Mouse (Mus musculus) thymus, postnatal 25 days (tissue): ENCODE results near the gene Cog4.
A peak's percentile ranks its signal among the peaks of the same experiment; 100 is the strongest.
"Not testable (repeated sequence)": the region's sequence is repeated elsewhere in the genome, so short reads cannot be mapped to it uniquely, and the experiment has no call there.

Experiments
- DNase-seq: peaks from one replicate; pipeline ENCODE4 v3.0.0; 2022

Gene Cog4

DNA sequence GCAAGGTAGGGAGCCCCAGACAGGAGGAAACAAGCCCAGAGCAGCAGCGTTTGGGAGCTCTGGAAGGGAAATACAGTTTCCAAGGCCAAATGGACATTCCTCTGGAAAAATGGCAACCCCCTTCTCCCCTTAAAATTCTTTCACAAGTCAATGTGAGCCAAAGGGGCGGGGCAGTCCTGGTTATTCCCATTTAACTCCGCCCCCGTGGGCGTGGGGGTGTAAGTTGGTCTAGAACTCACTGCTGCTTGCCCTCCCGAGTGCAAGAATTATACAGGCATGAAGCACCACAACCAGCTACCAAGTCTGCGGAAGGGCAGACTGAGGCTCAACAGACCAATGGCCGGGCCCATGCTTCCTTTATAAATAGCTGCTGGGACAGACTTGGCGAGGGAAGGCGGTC is 48.5 kb downstream of the Cog4 start:
- DNase-seq = no peak

DNA sequence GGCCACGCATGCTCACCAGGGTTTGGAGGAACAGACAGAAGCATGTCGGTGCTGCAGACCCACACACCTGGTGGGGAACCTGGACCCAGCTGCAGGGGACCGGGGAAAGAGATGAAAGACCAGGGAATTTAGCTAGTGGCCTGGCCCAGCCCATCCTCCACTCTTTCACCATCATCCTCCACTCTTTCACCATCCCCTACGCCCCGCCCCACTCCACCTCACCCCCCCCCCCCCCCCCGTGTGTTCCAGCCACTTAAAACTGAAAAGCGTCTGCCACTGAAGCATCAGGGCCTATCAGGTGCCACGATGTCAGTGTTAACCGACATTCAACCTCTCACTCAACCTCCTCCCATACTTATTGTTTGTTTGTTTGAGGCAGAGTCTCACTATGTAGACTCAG is 48.9 kb downstream of the Cog4 start:
- no peak for DNase-seq

- no peak for DNase-seq
These were observed 49.4 kb downstream of the Cog4 start for GRCm38 (mm10) chr8:110895812-110896211.

DNA sequence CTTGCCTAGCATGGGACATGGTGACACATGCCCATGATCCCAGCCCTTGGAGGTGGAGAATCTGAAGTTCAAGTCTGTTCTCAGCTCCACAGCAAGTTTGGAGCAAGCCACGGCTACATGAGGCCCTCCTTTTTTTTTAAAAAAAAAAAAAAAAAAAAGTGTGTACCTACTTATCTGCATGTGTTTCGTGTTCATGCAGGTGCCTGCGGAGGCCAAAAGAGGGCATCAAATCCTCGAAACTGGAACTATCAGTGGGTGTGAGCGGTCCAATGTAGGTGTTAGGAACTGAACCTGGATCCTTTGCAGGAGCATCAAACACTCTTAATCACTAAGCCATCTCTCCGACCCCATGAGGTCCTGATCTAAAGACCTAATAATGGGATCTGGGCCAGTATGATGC is 51.1 kb downstream of the Cog4 start:
- no peak for DNase-seq

DNA sequence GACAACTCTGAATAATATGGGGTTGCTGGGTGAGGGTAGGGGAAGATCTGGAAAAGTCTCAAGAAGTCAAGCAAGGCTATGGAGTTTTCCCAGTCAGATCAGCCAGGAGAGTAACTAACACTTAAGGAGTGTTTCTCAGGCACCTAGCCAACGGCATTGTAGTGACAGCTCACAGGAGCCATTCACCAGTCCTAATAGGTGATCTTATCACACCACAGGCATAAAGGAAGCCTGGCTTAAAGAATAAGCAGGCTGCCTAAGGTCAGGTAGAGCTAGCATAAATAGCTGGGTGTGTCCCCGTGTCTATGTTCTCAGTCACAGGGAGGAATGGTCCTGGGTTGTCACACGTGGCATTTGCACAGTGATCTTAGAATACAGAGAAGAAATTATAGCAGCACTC is 54.7 kb downstream of the Cog4 start:
- DNase-seq = no peak

GRCm38 (mm10) chr8:110901839-110902578 is 55.6 kb downstream of the Cog4 start, which contains the start of gene Fuk:
TSS of gene Fuk (minus strand) at chr8:110902488.
- DNase-seq = peak; percentile 87

- DNase-seq = no peak
These were observed 56.2 kb downstream of the Cog4 start for GRCm38 (mm10) chr8:110902579-110902965.

DNA sequence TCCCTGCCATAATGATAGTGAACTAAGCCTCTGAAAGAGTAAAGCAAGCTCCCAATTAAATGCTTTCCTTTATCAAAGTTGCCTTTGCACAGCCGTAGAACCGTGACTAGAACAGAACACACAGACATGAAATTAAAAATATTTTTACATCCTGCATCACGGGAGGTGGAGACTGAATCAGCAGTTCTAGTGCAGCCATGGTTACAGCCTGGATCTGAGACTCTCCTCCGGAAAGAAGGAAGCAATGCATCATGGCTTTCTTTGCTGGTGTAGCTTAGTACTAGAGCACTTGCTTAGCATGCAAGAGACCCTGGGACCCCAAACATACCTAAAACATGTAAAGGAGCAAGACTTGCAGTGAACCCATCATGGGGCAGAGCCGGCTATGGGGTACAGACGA is 59.0 kb downstream of the Cog4 start:
- DNase-seq = no peak

GRCm38 (mm10) chr8:110906682-110907081 is 60.3 kb downstream of the Cog4 start:
- DNase-seq = no peak

DNA sequence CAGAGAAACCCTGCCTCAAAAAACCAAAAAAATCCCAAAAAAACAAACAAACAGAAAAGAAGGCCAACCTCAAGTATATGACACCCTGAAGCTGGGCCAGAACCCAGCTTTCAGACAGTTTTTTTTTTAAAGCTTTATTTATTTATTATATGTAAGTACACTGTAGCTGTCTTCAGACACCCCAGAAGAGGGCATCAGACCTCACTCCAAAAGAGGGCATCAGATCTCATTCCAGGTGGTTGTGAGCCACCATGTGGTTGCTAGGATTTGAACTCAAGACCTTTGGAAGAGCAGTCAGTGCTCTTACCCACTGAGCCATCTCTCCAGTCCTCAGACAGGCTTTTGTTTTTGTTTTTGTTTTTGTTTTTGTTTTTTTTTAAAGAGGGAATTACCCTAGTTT is 63.5 kb downstream of the Cog4 start:
- DNase-seq = not testable (repeated sequence)

DNA sequence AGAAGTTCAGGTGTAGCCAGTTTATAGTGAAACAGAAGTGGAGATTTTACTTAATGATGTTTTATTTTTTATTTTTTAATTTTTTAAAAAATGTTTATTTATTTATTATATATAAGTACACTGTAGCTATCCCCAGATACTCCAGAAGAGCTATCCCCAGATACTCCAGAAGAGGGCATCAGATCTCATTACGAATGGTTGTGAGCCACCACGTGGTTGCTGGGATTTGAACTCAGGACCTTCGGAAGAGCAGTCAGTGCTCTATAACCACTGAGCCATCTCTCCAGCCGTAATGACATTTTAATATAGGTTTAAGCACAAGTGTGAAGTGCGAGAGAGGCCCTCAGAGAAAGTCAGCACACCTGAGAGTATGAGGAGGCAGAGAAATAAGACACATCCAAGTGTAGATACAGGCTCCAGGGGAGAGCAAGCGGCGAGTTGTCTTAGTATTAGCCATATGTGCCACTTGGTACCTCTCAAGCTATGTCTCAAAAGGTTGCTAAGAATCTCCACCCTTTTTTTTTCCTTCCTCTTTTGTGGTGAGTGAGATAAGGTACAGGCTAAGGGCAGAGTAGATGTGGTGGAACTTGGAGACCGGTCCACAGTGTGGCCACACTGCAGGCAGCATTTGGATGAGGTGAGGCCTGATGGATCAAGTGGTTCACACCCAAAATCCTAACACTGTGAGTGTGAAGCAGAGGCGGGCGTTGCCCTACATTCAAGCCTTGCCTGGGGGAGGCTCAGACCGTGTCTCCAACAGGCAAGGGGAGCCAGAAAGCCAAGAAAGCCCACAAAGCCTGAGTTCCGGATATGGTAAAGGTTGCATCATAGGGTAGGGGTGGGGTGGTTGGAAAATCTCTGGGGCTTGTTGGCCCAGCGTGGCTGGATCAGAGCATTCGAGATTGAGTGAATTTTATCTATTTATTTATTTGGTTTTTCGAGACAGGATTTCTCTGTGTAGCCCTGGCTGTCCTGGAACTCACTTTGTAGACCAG is 65.5 kb downstream of the Cog4 start:
- no peak for DNase-seq

DNA sequence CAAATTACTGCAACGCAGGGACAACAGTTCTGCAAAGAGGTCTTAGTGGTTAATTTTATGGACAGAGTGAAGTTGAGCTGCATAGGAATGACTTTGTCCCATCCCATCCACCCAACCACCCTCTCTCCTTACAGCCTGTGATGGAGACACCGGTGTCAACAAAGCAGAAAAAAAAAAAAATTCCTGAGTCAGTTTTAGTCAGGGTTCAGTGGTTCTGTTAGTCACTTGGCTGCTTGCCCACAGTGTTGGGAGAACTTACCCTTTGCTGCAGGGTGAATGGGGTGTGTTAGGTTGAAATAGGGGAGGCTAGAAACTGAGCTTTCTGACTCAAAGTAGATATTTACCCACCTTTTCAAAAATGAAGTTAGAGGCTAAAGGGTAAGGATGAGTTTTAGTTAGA is 71.0 kb downstream of the Cog4 start:
- DNase-seq = no peak

GRCm38 (mm10) chr8:110918027-110918426 is 71.6 kb downstream of the Cog4 start:
- DNase-seq = no peak

DNA sequence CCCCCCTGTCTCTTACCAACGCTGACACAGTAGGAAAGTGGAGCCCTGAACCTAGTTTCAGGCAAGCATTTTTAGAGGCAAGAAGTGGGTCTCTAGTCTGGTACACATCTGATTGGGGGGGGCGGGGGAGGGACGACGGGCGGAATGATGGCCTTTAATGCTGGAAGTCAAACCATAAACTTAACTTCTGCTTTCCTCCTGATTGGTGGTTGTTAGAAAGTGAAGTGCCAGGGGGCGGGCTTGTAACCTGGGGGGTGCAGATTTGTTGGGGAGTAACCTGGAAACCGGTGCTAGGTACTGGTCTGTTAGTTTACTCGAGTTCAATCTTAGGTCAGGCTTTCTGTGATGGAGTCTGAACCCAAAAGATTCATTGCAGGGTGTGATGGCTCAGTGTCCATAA is 72.1 kb downstream of the Cog4 start:
- no peak for DNase-seq

GRCm38 (mm10) chr8:110919341-110920031 is 73.1 kb downstream of the Cog4 start, which contains the start of gene St3gal2:
TSS of gene St3gal2 (plus strand) at chr8:110919922.
- peak; percentile 84 for DNase-seq

DNA sequence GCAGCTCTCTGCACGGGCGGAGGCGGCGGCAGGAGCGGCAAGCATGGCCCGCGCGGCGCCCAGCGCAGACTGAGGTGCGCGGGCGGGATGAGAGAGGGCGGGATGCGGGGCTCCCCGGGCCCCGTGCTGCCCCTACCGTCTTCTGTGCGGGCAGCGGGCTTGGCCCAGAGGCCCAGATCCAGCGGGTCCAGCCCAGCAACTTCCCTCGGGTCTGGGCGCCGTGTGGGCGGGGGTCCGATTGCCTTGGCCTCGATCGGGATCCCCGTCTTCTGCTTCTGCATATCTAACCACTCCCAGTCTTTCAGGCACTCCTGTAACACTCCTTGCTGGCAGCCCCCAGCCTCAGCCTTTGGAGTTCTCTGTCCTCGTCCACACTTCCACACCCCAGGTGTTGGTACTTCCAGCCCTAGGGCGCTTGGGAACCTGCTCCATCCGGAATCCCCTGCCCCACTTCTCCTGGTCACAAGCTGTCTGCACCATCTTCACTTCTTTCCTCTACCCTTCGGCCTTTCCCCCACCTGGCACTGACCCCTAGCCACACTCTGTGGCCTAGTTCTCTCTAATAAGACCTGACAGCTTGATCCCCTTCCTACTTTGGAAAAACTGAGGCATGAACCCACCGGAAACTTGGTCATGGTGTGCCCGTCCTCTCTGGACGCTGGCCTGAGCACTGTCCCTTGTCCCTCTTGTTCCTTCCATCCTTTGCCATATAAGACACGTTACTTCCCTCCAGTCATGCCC is 73.8 kb downstream of the Cog4 start:
- DNase-seq = no peak

DNA sequence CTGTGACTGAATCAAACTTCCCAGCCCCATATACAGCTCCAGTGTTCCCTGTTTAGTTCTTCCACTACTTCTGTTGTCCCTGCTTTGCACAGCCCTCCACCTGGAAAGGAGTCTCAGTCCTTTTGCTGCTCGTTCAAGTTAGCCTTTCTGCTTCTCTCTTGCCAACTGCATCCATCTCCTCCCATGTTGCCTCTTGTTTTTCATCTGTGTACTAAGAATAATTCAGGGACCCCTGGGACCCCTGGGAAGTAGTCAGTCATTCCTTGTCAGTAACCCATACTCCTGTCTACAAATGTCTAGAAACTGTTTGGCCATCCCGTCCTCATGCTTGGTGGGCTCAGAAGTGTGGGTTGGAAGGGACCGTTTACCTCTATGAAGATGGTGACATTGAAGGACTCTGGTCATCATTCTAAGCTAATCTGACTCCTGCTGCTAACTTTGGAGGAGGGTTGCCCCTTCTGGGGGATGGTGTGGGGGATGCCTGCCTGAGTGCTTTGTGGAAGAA is 74.4 kb downstream of the Cog4 start:
- no peak for DNase-seq

DNA sequence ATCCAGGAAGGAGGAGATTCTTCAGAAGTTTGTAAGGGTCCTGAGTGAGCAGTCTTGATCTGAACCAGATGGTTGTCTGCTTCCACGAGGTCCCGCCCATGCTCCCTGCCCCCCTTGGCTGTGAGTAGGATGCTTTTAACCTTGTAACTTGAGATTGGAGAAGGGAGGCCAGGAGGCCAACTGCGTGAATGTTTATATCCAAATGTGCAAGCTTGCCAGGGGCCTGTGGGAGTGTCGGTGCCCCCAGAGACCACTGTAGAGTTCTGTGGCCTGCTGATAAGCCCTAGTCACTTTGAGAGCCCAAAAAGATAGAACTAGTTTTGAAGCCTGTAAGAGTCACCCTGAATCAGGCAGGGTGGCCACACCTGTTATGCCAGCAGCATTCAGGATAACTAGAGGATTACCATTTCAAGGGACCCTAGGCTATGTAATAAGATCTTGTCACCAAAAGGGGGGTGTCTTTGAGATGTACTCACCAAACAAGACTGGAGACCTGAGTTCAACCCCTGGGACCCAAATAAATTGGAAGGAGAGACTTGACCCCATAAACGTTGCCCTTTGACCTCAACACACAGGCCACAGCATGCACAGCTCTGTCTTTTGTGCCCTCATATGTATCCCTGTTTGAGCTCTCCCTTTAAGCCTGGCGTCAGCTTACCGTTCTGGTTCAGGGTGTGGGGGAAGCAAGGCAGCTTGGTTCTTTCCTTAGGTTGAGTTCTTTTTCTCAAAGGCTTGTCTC is 75.3 kb downstream of the Cog4 start:
- no peak for DNase-seq

DNA sequence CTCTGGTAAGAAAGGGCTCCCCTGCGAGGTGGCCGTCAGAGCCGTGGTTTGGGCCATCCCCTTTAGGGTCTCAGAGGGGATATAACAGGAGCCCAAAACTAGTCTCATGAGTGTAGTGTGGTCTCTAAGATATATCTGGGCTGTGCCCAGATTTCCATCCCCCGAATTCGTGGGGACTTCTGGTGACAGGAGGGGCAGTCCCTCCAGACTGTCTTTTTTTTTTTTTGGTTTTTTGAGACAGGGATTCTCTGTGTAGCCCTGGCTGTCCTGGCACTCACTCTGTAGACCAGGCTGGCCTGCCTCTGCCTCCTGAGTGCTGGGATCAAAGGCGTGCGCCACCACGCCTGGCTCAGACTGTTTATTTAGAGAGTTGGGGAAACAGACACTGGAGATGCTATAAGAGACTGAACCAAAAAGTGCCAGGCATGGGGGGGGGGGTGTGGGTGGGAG is 79.3 kb downstream of the Cog4 start:
- DNase-seq = no peak

DNA sequence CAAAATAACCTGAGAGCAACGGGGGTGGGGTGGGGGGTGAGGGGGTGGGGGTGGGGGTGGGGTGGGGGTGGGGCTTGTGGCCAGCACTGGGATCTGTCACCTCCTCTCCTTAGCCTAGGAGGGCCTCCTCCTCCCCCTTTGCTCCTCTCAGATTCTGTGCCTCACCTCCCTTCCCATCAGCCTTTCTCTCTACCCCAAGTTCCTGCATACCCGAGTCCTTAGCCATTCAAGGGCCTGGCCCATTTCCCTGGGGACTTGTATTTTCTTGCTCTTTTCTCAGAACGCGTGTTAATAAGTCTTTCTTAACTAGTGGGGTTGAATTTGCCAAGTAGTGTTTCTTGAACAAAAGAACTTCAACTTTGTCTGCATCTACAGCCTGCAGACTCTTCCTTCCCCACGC is 80.3 kb downstream of the Cog4 start:
- no peak for DNase-seq

DNA sequence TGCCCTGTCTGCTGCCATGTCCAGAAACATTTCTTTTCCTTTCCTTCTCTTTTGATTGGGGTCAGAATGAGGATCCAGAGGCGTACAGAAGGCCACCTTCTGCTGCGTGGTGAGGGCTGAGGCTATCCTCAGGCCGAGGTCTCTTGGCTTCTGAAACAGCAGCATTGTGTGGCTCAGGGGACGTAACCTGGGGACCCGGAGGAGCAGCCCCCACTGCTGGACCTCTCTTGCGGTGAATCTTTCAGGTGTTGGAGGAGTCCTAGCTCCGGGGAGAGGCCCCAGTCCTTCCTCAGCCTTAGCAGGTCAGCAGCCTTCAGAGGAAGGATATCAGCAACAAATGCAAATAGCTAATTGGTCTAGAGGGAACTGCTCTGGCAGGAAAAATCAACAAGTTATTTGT is 82.0 kb downstream of the Cog4 start:
- no peak for DNase-seq

DNA sequence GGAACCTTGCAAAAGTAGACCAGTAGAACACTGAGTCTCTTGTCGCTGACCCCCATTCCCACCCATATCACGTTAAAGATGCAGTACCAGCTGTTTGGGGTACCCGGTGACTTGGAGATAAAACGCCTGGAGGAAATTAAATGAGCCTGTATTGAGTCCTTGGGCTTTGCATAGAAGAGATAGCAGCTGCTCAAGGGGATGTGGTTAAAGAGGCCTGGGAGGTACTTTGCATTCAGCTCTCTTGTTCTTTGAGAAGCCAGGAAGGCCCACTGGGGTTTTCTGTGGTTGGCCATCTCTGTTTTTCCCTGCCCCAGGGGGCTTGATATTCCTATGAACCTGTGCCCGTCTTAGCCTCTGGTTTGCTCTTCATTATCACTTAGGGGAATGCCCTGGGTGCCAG is 82.7 kb downstream of the Cog4 start:
- DNase-seq = no peak
